Mouse (Mus musculus) adrenal gland, adult 2 months (tissue): Measurements from ENCODE around the gene Kdm4b. TPM values are rescaled to one million over a fixed set of nuclear protein-coding genes. Genes with fewer than 3 reads are reported as not detected.

Experiments used
- DNase-seq: peaks from one replicate; pipeline ENCODE4 v3.0.0; 2021
- long read RNA-seq: library from polyadenylated mRNA; stranded (forward); transcript quantifications from one replicate; pipeline ENCODE4 v2.0.0, GENCODE M21; 2021
- polyA plus RNA-seq: library from polyadenylated mRNA; depleted of rRNA; stranded (reverse); fragments of >200 nt; gene quantifications from 2 replicates; pipeline ENCODE4 v1.2.3, GENCODE M21; 2012; rRNA removed
- total RNA-seq, 2 experiments: library from RNA; stranded (reverse); gene quantifications; 2 replicates each; pipeline ENCODE4 v1.2.3; 2021

Gene Kdm4b
- total RNA-seq (10 to 100 TPM; 37.6 to 37.8 TPM), polyA plus RNA-seq (53.7 and 56.4 TPM in 2 replicates)
- long read RNA-seq, full-length matches to known transcripts = 11 of 40 reads
- long read RNA-seq, partial matches to known transcripts = 8 of 40 reads
- long read RNA-seq, other reads (novel, unspliced or antisense) = 21 of 40 reads

- peak; percentile 100 for DNase-seq
These were observed at the start of gene Kdm4b for GRCm38 (mm10) chr17:56325450-56326152. Kdm4b (plus strand) TSS chr17:56326062.

GRCm38 (mm10) chr17:56276643-56277566 lies 49.0 kb upstream of the Kdm4b start, which contains the start of gene Ticam1:
Ticam1 (minus strand) TSS chr17:56276786.
- DNase-seq = peak; percentile 96

- DNase-seq = no peak
These were observed 48.3 kb upstream of the Kdm4b start for GRCm38 (mm10) chr17:56277567-56277893.

- no peak for DNase-seq
These were observed 47.5 kb upstream of the Kdm4b start for GRCm38 (mm10) chr17:56278340-56278739.

- DNase-seq = peak; percentile 69
These were observed 46.2 kb upstream of the Kdm4b start for GRCm38 (mm10) chr17:56279481-56280155.

- DNase-seq = no peak
These were observed 44.7 kb upstream of the Kdm4b start for GRCm38 (mm10) chr17:56281193-56281592.

- DNase-seq = no peak
These were observed 43.1 kb upstream of the Kdm4b start for GRCm38 (mm10) chr17:56282802-56283201.

- no peak for DNase-seq
These were observed 42.5 kb upstream of the Kdm4b start for GRCm38 (mm10) chr17:56283316-56283715.

GRCm38 (mm10) chr17:56285995-56286394 lies 39.9 kb upstream of the Kdm4b start:
- no peak for DNase-seq

GRCm38 (mm10) chr17:56287830-56288229 lies 38.0 kb upstream of the Kdm4b start:
- DNase-seq = peak; percentile 81

GRCm38 (mm10) chr17:56288866-56289265 lies 37.0 kb upstream of the Kdm4b start:
- no peak for DNase-seq

GRCm38 (mm10) chr17:56289371-56290331 lies 36.2 kb upstream of the Kdm4b start:
- peak; percentile 64 for DNase-seq

- peak; percentile 99 for DNase-seq
These were observed 35.3 kb upstream of the Kdm4b start for GRCm38 (mm10) chr17:56290388-56291170.

GRCm38 (mm10) chr17:56291171-56291511 lies 34.7 kb upstream of the Kdm4b start:
- peak; percentile 94 for DNase-seq

- no peak for DNase-seq
These were observed 33.9 kb upstream of the Kdm4b start for GRCm38 (mm10) chr17:56291826-56292475.

- DNase-seq = no peak
These were observed 33.2 kb upstream of the Kdm4b start, which contains the start of gene Plin3 for GRCm38 (mm10) chr17:56292531-56293222. Plin3 (minus strand) TSS chr17:56292873.

GRCm38 (mm10) chr17:56293291-56293690 lies 32.6 kb upstream of the Kdm4b start:
- no peak for DNase-seq

- DNase-seq = no peak
These were observed 31.6 kb upstream of the Kdm4b start for GRCm38 (mm10) chr17:56294241-56294640.

GRCm38 (mm10) chr17:56296201-56296600 lies 29.7 kb upstream of the Kdm4b start:
- no peak for DNase-seq
